Mouse (Mus musculus) limb, embryonic 14.5 days (tissue): ENCODE measurements at regions not wholly inside any gene's neighbourhood (a gene's known extent, or its start where the extent isn't known, plus 50 kb on each side); places are given as distances from the start of the nearest gene placed in this dataset.
A peak's percentile ranks its signal among the peaks of the same experiment; 100 is the strongest.

Source experiments
- ATAC-seq: fragments of 200-750 bp; cut with Nextera tagmentation; 2 replicates; pipeline ENCODE4 v1.8.0; 2017; ENCODE audit warnings: low read depth, moderate number of reproducible peaks, moderate TSS enrichment; ENCODE audit not compliant: low FRiP score
- DNase-seq: peaks from one replicate; pipeline ENCODE4 v3.0.0-alpha.2; 2015; ENCODE audit warnings: low spot score
- H3K27ac ChIP-seq: fragments of 300-500 bp; sonication (generic); replicated peaks from 2 replicates; pipeline ENCODE4 v1.5.1; 2014; ENCODE audit warnings: low read depth, mild to moderate bottlenecking, low read length, moderate library complexity, mixed read lengths
- H3K27me3 ChIP-seq: fragments of 300-500 bp; sonication (generic); 2 replicates; pipeline ENCODE4 v1.6.1; 2014; ENCODE audit warnings: low read length, mixed read lengths; ENCODE audit not compliant: control insufficient read depth, insufficient read depth
- H3K36me3 ChIP-seq: fragments of 300-500 bp; sonication (generic); 2 replicates; pipeline ENCODE4 v1.6.1; 2014; ENCODE audit warnings: mild to moderate bottlenecking, low read length, moderate library complexity, mixed read lengths; ENCODE audit not compliant: control insufficient read depth, insufficient read depth
- H3K4me1 ChIP-seq: fragments of 300-500 bp; sonication (generic); 2 replicates; pipeline ENCODE4 v1.6.1; 2014; ENCODE audit warnings: antibody characterized with exemption, low read length, mixed read lengths; ENCODE audit not compliant: control insufficient read depth, insufficient read depth
- H3K4me2 ChIP-seq: fragments of 300-500 bp; sonication (generic); replicated peaks from 2 replicates; pipeline ENCODE4 v1.6.1; 2014; ENCODE audit warnings: low read depth, mild to moderate bottlenecking, low read length, moderate library complexity; ENCODE audit not compliant: severe bottlenecking
- H3K4me3 ChIP-seq: fragments of 300-500 bp; sonication (generic); replicated peaks from 2 replicates; pipeline ENCODE4 v1.5.1; 2014; ENCODE audit warnings: low read length
- H3K9ac ChIP-seq: fragments of 300-500 bp; sonication (generic); 2 replicates; pipeline ENCODE4 v1.6.1; 2014; ENCODE audit warnings: mild to moderate bottlenecking, low read depth, low read length, moderate library complexity; ENCODE audit not compliant: severe bottlenecking
- H3K9me3 ChIP-seq: fragments of 300-500 bp; sonication (generic); 2 replicates; pipeline ENCODE4 v1.6.1; 2016; ENCODE audit warnings: low read length; ENCODE audit not compliant: control insufficient read depth
- POLR2A ChIP-seq: fragments of 200-500 bp; IDR thresholded peaks from 2 replicates; pipeline ENCODE4 v1.8.0; 2012; ENCODE audit warnings: inconsistent platforms, mild to moderate bottlenecking, moderate library complexity, borderline replicate concordance; ENCODE audit not compliant: insufficient read depth, insufficient read length; ENCODE audit errors: extremely low read depth
- WGBS: fragments of 180-500 bp; shearing (Covaris S2); extraction: QIAGEN DNeasy Blood & Tissue Kit; methylation state at CpG from one replicate; pipeline ENCODE4 v1.1.7; 2014; 5-methylcytosine and 5-hydroxymethylcytosine counted together

GRCm38 (mm10) chr8:90692516-90692915, 124.7 kb downstream of the Gm19935 start:
- no peak for ATAC-seq
- no peaks in the 10 kb centered on the region for H3K27me3 ChIP-seq
- no peaks in the 10 kb centered on the region for H3K4me1 ChIP-seq
- H3K4me2 ChIP-seq = no peak overlapping the region
- no peaks in the 10 kb centered on the region for H3K36me3 ChIP-seq
- H3K9ac ChIP-seq = no peak overlapping the region
- no peak overlapping the region for H3K27ac ChIP-seq
- H3K9me3 ChIP-seq = no peaks in the 10 kb centered on the region
- H3K4me3 ChIP-seq = no peak overlapping the region
- WGBS = 96% methylated on average over 3 of the region's 3 CpGs
- DNase-seq = no peak
- TF ChIP-seq POLR2A = no peak

DNA sequence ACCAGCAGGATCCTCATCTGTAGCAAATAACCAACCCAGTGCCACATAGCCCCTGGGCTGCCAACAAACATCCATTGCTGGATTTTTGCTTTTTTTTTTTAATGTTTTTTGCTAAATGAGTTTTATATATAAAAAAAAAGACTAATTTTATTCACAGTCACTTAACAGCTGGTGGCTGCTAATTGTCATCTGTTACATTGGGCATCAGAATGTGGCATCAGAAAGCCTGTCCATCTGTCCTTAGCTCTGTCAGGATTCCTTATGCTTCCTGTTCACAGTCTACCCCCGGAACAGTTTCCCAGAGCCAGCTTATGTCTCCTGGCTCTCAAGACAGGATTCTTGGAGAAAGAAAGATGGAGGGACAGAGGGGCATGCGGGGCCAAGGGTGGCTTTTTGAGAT, 132.1 kb downstream of the Gm19935 start:
- Histone ChIP-seq H3K4me2 (no peak overlapping the region), H3K4me3 (no peak overlapping the region), H3K9me3 (no peaks in the 10 kb centered on the region), H3K9ac (no peak overlapping the region), H3K36me3 (no peaks in the 10 kb centered on the region), H3K27ac (no peak overlapping the region), H3K4me1 (no peaks in the 10 kb centered on the region), H3K27me3 (no peaks in the 10 kb centered on the region)
- no peak for TF ChIP-seq POLR2A
- WGBS = 84% methylated on average over 2 of the region's 2 CpGs
- no peak for ATAC-seq
- DNase-seq = no peak

DNA sequence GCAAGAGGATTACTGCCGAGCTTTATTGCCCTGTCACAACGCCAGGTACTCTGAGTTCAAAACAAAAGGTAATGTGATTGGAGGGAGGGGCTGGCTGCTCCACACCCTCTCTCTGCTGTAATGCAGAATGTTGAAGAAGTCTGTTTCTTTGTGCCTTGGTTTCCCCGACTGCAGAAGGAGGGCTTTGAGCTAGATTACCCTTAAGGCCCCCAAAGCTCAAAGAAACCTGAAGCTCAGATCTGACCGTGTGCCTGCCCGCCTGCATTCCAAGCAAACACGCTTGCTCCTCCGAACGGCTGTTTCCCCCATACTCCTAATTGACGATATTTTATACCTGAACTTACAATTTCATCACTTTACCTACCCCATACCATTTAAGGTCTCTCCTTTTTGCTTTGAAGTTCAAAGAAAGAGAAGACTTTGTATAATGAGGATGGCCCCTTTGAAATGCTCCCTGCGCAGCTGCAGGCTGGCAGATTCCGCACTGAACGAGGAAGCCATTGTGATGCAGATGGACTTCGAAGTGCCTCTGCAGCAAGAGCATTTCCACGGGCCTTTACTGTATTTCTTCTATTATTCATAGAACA, 146.6 kb downstream of the Gm19935 start:
- H3K36me3 ChIP-seq = no peaks in the 10 kb centered on the region
- DNase-seq (peak; percentile 61), ATAC-seq (no peak)
- WGBS = 3% methylated on average over 14 of the region's 14 CpGs
- TF ChIP-seq POLR2A = no peak
- H3K9me3 ChIP-seq = no peaks in the 10 kb centered on the region
- H3K9ac ChIP-seq = peak overlapping the region; percentile 31
- peaks cover 3% of the 10 kb centered on the region; the same call in 1 of the 2 replicates for H3K4me1 ChIP-seq
- no peaks in the 10 kb centered on the region for H3K27me3 ChIP-seq
- H3K4me2 ChIP-seq = peak overlapping the region; percentile 61
- no peak overlapping the region for H3K27ac ChIP-seq
- H3K4me3 ChIP-seq = peak overlapping the region; percentile 27

DNA sequence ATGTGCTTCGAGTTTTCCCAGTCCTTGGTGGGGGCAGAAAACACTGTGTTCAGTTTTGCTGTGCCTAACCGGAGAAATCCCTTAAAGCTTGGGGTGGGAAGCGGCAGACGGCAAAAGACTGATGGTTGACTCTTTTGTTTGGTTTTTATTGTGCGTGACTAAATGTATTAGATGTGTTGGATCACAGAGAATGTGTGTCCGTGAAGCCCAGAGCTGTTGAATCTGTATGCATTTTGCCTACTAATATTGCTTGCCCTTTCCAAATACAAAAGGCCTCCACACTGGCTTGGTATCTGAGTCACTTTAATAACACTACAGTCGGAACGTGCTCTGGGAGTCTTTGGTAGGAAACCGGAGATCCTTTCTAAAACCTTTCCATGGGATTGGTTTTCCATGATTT, 147.8 kb downstream of the Gm19935 start:
- no peak overlapping the region for H3K4me2 ChIP-seq
- WGBS = 63% methylated on average over 9 of the region's 9 CpGs
- no peak overlapping the region for H3K9ac ChIP-seq
- no peaks in the 10 kb centered on the region for H3K9me3 ChIP-seq
- no peak overlapping the region for H3K27ac ChIP-seq
- H3K36me3 ChIP-seq = no peaks in the 10 kb centered on the region
- no peak for TF ChIP-seq POLR2A
- peak; percentile 65 for ATAC-seq
- no peaks in the 10 kb centered on the region for H3K27me3 ChIP-seq
- no peak overlapping the region for H3K4me3 ChIP-seq
- DNase-seq = no peak
- peaks cover 3% of the 10 kb centered on the region; the same call in 1 of the 2 replicates for H3K4me1 ChIP-seq

GRCm38 (mm10) chr8:90659066-90659465, 158.1 kb downstream of the Gm19935 start:
- 35% methylated on average over 3 of the region's 3 CpGs for whole genome bisulfite sequencing
- ATAC-seq = no peak

More at GRCm38 (mm10) chr8:90659066-90659465, 158.1 kb downstream of the Gm19935 start:
- no peak for TF ChIP-seq POLR2A
- H3K27ac ChIP-seq = no peak overlapping the region
- no peak overlapping the region for H3K4me3 ChIP-seq
- H3K4me2 ChIP-seq = no peak overlapping the region
- no peaks in the 10 kb centered on the region; the same call in none of the 2 replicates for H3K4me1 ChIP-seq
- DNase-seq = no peak
- H3K9me3 ChIP-seq = peaks cover 9% of the 10 kb centered on the region; the same call in 1 of the 2 replicates
- no peaks in the 10 kb centered on the region for H3K36me3 ChIP-seq
- H3K27me3 ChIP-seq = no peaks in the 10 kb centered on the region
- H3K9ac ChIP-seq = no peak overlapping the region
